Mouse (Mus musculus) G1E (cell line): ENCODE results near the gene Prkca. TPM values are rescaled to one million over a fixed set of nuclear protein-coding genes. Genes with fewer than 3 reads are reported as not detected.

Experiments used
- ATAC-seq: 2 replicates; pipeline ENCODE4 v1.8.0; 2016; ENCODE audit warnings: mild to moderate bottlenecking; ENCODE audit not compliant: insufficient number of reproducible peaks, poor library complexity, low FRiP score, severe bottlenecking; ENCODE audit errors: extremely low read depth
- DNase-seq: peaks from one replicate; pipeline ENCODE4 v3.0.0; 2012; ENCODE audit warnings: low spot score
- H3K27me3 ChIP-seq: 2 replicates; pipeline ENCODE4 v1.6.1; 2012; ENCODE audit warnings: mild to moderate bottlenecking, low read length, inconsistent platforms; ENCODE audit not compliant: insufficient read depth
- H3K36me3 ChIP-seq: replicated peaks from 2 replicates; pipeline ENCODE3; 2012; ENCODE audit warnings: mild to moderate bottlenecking, inconsistent platforms
- H3K4me1 ChIP-seq: 2 replicates; pipeline ENCODE4 v1.6.1; 2012; ENCODE audit warnings: low read depth, low read length, inconsistent platforms, mixed read lengths; ENCODE audit not compliant: insufficient read depth
- H3K4me3 ChIP-seq: 2 replicates; pipeline ENCODE4 v1.5.1; 2012; ENCODE audit warnings: low read depth, mild to moderate bottlenecking, inconsistent platforms, low read length, moderate library complexity, mixed read lengths
- H3K9me3 ChIP-seq: replicated peaks from 2 replicates; pipeline ENCODE4 v1.6.1; 2012; ENCODE audit warnings: inconsistent platforms
- CTCF ChIP-seq: IDR thresholded peaks from 2 replicates; pipeline ENCODE4 v1.5.1; 2012; ENCODE audit warnings: low read depth, low read length, inconsistent platforms, mixed read lengths
- GATA1 ChIP-seq: IDR thresholded peaks from 2 replicates; pipeline ENCODE4 v1.6.1; 2012; ENCODE audit warnings: borderline replicate concordance, low read length, inconsistent platforms, mixed read lengths
- GATA2 ChIP-seq: IDR thresholded peaks from 2 replicates; pipeline ENCODE4 v1.6.1; 2012; ENCODE audit warnings: low read depth, low read length, inconsistent platforms, borderline replicate concordance
- POLR2AphosphoS5 ChIP-seq: IDR thresholded peaks from 2 replicates; pipeline ENCODE4 v1.6.1; 2012; ENCODE audit warnings: low read depth, low read length, inconsistent platforms; ENCODE audit not compliant: insufficient replicate concordance
- TAL1 ChIP-seq: conservative IDR thresholded peaks from 2 replicates; pipeline ENCODE4 v1.6.1; 2012; ENCODE audit warnings: low read depth, low read length, inconsistent platforms, mixed read lengths
- polyA plus RNA-seq: library from polyadenylated mRNA; stranded (reverse); fragments of >175 nt; gene quantifications from 2 replicates; pipeline ENCODE4 v1.2.3, GENCODE M21; 2012
- total RNA-seq, 2 experiments: library from RNA; stranded (forward) in 1 of 2; stranded (reverse) in 1 of 2; fragments of 200-1000 nt in 1 of 2; fragments of >200 nt in 1 of 2; fragmentation: Nextera tagmentation in 1 of 2; gene quantifications; 2 replicates each; pipeline ENCODE4 v1.2.3; 2014 to 2017

Prkca gene
- total and polyA plus RNA-seq, 3 experiments, result 0.11 TPM; not detected in 2

- TF ChIP-seq TAL1 (no peak), POLR2AphosphoS5 (no peak), GATA1 (no peak), GATA2 (no peak), CTCF (no peak)
- H3K27me3 ChIP-seq, result no peaks in the 10 kb centered on the region
- H3K4me3 ChIP-seq, result no peak overlapping the region
- no peaks in the 10 kb centered on the region for H3K4me1 ChIP-seq
- ATAC-seq, result no peak
- no peak for DNase-seq
- no peaks in the 10 kb centered on the region for H3K36me3 ChIP-seq
- H3K9me3 ChIP-seq, result peaks cover 7% of the 10 kb centered on the region; the same call in 1 of the 2 replicates
Measured at GRCm38 (mm10) chr11:108376815-108377214, 33.1 kb upstream of the Prkca start.

GRCm38 (mm10) chr11:108367046-108367445 lies 23.3 kb upstream of the Prkca start:
- H3K36me3 ChIP-seq, result no peaks in the 10 kb centered on the region
- peaks cover 17% of the 10 kb centered on the region for H3K9me3 ChIP-seq
- DNase-seq, result no peak
- no peak for ATAC-seq
- no peak overlapping the region for H3K4me3 ChIP-seq
- no peak for TF ChIP-seq GATA1
- TF ChIP-seq GATA2, result no peak
- no peak for TF ChIP-seq POLR2AphosphoS5
- TF ChIP-seq CTCF, result no peak
- no peak for TF ChIP-seq TAL1
- no peaks in the 10 kb centered on the region for H3K27me3 ChIP-seq
- no peaks in the 10 kb centered on the region for H3K4me1 ChIP-seq

GRCm38 (mm10) chr11:108365600-108365999 lies 21.9 kb upstream of the Prkca start:
- Histone ChIP-seq H3K36me3 (no peaks in the 10 kb centered on the region), H3K9me3 (peaks cover 19% of the 10 kb centered on the region), H3K27me3 (no peaks in the 10 kb centered on the region), H3K4me3 (no peak overlapping the region), H3K4me1 (no peaks in the 10 kb centered on the region)
- DNase-seq (no peak), ATAC-seq (no peak)
- TF ChIP-seq TAL1, result no peak
- no peak for TF ChIP-seq CTCF
- TF ChIP-seq GATA1, result no peak
- no peak for TF ChIP-seq POLR2AphosphoS5
- no peak for TF ChIP-seq GATA2

GRCm38 (mm10) chr11:108364945-108365589 lies 21.3 kb upstream of the Prkca start:
- Histone ChIP-seq H3K4me3 (no peak overlapping the region), H3K9me3 (peaks cover 17% of the 10 kb centered on the region), H3K36me3 (no peaks in the 10 kb centered on the region), H3K27me3 (no peaks in the 10 kb centered on the region), H3K4me1 (no peaks in the 10 kb centered on the region)
- DNase-seq, result no peak
- TF ChIP-seq GATA2 (no peak), CTCF (no peak), TAL1 (no peak), GATA1 (no peak), POLR2AphosphoS5 (no peak)
- ATAC-seq, result no peak

- Histone ChIP-seq H3K4me1 (no peaks in the 10 kb centered on the region), H3K36me3 (no peaks in the 10 kb centered on the region), H3K4me3 (no peak overlapping the region), H3K9me3 (peaks cover 15% of the 10 kb centered on the region), H3K27me3 (no peaks in the 10 kb centered on the region)
- ATAC-seq, result no peak
- TF ChIP-seq POLR2AphosphoS5 (no peak), GATA1 (no peak), TAL1 (no peak), GATA2 (no peak), CTCF (no peak)
- no peak for DNase-seq
Measured at GRCm38 (mm10) chr11:108363991-108364390, 20.3 kb upstream of the Prkca start.

GRCm38 (mm10) chr11:108362965-108363364 lies 19.2 kb upstream of the Prkca start:
- H3K36me3 ChIP-seq, result no peaks in the 10 kb centered on the region
- H3K9me3 ChIP-seq, result peaks cover 20% of the 10 kb centered on the region
- H3K4me3 ChIP-seq, result no peak overlapping the region
- ATAC-seq, result no peak
- TF ChIP-seq TAL1 (no peak), CTCF (no peak), GATA2 (no peak), POLR2AphosphoS5 (no peak), GATA1 (no peak)
- DNase-seq, result no peak
- no peaks in the 10 kb centered on the region for H3K27me3 ChIP-seq
- no peaks in the 10 kb centered on the region for H3K4me1 ChIP-seq
